Mouse (Mus musculus): ENCODE measurements around the gene Iqcf5.
"Not testable (repeated sequence)": the region's sequence is repeated elsewhere in the genome, so short reads cannot be mapped to it uniquely, and the experiment has no call there.

Gene Iqcf5

GRCm38 (mm10) chr9:106481075-106481474 lies 33.3 kb upstream of the Iqcf5 start:
- DNase-seq (ENCODE audit: low spot score in 2 of 2): peak in 1 of 2 experiments; percentile 0

- no peak for DNase-seq (ENCODE audit: low spot score in 2 of 2)
These were observed 32.7 kb upstream of the Iqcf5 start for GRCm38 (mm10) chr9:106481676-106482075.

DNA sequence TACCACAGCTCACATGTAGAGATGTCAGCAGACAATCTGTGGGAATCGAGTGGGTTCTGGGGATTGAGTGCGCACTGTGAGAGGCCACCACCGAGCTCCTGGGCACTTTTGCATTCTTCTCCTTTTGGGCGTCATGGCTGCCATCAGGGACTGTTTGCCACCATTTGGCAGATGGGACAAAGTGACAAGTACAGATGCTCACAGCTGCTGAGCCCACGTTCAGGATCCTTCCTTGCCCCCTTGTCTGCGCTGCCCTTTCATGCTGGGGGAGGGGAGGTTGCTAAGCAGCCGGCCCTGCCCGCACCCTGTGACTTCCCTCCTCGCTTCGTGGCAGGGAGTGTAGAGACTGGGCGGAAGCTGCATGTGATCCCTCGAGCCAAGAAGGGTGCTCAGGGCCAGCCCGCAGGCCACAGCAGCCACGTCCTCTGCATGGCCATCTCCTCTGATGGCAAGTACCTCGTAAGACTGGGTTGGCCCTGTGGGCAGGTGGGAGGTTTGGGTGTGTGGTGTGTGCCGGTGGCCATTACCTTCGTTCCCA lies 31.7 kb upstream of the Iqcf5 start:
- no peak for DNase-seq (ENCODE audit: low spot score in 2 of 2)

- DNase-seq (ENCODE audit: low spot score in 2 of 2): no peak
These were observed 31.2 kb upstream of the Iqcf5 start for GRCm38 (mm10) chr9:106483136-106483535.

- DNase-seq (ENCODE audit: low spot score in 2 of 2): no peak
These were observed 30.8 kb upstream of the Iqcf5 start for GRCm38 (mm10) chr9:106483606-106484005.

- DNase-seq (ENCODE audit: low spot score in 2 of 2): no peak
These were observed 29.3 kb upstream of the Iqcf5 start for GRCm38 (mm10) chr9:106485076-106485475.

- DNase-seq (ENCODE audit: low spot score in 2 of 2): not testable (repeated sequence)
These were observed 26.8 kb upstream of the Iqcf5 start for GRCm38 (mm10) chr9:106487602-106488001.

DNA sequence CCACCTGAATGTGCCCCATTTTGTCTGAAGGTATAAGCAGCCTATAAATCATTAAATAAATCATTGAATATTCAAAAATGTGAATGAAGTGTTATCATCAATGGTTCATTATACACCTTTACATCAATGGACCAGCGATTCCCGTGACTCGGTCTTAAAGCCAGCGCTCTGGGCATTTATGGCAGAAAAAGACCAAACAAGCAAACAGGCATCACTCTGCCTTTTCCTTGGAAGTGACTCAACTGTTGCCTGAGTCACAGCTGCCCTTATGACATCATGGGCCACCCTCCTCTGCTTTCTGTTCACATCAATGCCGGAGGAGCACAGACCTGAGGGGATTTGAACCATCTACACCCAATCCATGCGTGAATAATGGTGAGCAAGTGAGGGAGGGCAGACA lies 14.7 kb upstream of the Iqcf5 start, which contains the start of gene Iqcf1:
Gene Iqcf1, plus strand, starts transcription at position 301 of the 400 bp plus-strand sequence.
- no peak for DNase-seq (ENCODE audit: low spot score in 2 of 2)

DNA sequence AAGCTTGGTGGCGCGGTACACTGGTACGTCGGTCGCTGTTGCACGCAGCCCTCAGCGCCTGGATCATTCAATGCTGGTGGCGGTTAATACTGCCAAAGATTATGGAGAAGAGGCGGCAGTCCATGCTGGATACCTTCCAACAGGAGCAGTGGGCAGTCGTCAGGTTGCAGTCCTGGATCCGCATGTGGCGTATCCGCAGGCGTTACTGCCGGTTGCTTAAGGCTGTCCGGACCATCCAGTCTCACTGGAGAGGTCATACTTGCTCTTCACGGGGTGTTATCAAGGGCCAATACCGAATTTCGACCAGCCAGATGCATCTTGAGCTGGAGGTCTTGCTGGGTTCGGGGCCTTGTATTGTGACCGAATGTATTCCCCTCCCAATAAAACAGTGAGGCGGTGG lies 12.5 kb upstream of the Iqcf5 start:
- DNase-seq (ENCODE audit: low spot score in 2 of 2): no peak

DNA sequence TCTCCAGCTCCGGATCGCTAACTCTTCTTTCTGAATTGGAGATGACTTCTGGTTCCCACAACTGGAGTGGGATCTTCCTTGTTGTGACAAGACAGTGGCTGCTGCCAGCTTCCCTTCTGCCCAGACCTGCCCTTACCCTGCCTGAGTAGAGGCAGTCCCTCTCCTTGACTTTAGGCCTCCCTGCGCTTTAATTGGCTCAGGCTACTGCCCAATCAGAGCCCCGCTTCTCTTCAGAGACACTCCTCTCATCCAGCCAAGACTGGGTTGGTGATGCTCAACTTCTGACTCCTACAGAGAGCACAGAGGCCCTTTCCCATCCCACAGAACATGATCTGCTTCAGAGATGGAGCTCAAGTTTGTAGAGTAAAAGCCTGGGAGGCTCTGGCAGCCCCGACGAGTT lies 10.1 kb upstream of the Iqcf5 start:
- no peak for DNase-seq (ENCODE audit: low spot score in 2 of 2)

- peak in 1 of 2 experiments; percentile 9 for DNase-seq (ENCODE audit: low spot score in 2 of 2)
These were observed 5.0 kb upstream of the Iqcf5 start for GRCm38 (mm10) chr9:106509356-106509755.

- peak in 1 of 2 experiments; percentile 13 for DNase-seq (ENCODE audit: low spot score in 2 of 2)
These were observed 1.5 kb upstream of the Iqcf5 start for GRCm38 (mm10) chr9:106512729-106513450.

DNA sequence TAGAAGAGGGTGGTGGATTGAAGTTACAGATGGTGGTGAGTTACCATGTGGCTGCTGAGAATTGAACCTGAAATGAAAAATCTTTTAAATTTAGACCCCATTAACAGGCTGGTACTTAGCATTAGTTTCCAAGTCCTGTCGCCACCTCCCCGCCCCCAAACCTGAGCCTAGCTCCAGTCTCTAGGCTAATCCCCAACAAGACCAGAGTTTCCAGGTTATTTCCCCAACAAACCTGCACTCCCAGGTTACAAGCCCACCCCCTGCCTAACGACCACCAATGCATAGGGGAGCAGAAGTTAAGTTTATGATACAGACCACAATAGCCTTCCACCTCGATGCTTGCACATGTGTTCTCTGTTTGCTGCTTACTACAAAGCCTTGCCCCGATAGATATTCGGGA lies 807 bp upstream of the Iqcf5 start:
- DNase-seq (ENCODE audit: low spot score in 2 of 2): no peak

- DNase-seq (ENCODE audit: low spot score in 2 of 2): no peak
These were observed 5.1 kb downstream of the Iqcf5 start for GRCm38 (mm10) chr9:106519433-106519832.

DNA sequence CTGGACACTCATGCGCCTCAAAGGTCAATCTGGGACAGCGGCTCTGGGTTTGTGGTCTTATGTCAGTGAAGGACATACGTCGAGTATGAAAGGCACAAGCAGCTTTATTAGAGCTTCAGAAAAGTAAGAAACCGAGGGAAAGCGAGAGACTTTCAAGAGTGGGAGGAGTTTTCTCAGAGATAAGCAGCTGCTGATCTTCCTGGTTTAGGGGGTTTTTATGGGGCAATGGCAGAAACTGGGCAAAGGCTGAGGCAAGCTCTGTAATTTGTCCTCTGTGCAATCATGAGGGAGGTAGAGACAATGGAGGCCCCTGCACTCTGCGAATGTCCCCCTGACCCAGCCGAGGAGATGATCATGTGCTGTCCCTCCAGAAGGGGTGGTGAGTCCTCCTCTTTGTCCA lies 5.5 kb downstream of the Iqcf5 start:
- DNase-seq (ENCODE audit: low spot score in 2 of 2): no peak

DNA sequence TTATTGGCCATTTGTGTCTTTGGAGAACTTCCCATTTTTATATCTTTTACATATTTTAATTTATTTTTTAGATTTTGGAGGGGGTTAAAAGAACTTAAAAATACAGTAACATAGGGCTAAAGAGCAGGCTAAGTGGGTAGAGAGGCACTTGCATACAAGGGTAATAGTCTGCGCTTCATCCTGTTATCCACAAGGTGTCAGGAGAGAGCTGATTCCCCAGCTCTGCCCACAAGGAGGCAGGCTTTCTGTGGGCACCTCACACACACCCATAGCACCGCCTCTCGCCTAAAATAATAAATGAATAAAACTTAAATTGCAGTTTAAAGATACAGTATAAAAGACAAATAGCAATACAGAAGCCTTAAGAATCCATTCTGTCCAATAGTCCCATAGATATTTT lies 17.5 kb downstream of the Iqcf5 start:
- peak in 1 of 2 experiments; percentile 27 for DNase-seq (ENCODE audit: low spot score in 2 of 2)

DNA sequence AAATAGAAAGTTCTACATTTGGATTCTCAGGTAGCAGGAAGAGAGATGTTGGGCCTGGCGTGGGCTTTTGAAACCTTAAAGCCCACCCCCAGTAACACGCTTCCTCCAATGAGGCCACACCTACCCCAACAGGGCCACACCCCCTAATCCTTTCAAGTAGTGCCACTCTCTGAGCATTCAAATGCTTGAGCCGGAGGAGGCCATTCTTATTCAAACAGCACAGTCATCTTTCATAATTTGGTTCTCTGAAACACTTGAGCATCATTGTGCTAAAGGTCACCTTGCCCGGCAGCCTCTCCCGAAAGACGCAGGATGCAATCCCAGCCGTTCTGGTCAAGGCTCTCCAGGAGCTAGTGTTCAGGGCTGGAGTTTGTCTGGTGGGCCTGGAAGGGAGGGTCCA lies 19.9 kb downstream of the Iqcf5 start:
- no peak for DNase-seq (ENCODE audit: low spot score in 2 of 2)

DNA sequence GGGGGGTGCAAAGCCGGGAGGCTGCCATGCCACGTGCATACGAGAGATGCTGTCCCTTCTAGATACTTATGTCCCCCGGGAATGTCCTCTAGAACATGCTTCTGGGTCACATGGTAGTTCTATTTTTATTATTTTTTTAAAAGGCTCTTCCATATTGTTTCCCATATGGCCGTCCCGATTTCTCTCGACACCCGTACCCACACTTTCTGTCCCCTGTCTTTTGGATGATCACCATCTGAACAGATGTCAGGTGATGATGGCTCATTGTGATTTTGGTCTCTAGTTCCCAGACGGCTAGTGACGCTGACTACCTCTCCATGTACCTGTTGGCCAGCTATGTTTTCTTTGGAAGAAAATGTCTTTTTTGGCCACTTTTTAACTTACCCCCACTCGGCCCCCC lies 20.6 kb downstream of the Iqcf5 start:
- DNase-seq (ENCODE audit: low spot score in 2 of 2): peak in 1 of 2 experiments; percentile 56

- DNase-seq (ENCODE audit: low spot score in 2 of 2): no peak
These were observed 47.2 kb downstream of the Iqcf5 start, which contains the start of gene Iqcf3 for GRCm38 (mm10) chr9:106561531-106561930. TSS of gene Iqcf3 (minus strand) at chr9:106561631.

DNA sequence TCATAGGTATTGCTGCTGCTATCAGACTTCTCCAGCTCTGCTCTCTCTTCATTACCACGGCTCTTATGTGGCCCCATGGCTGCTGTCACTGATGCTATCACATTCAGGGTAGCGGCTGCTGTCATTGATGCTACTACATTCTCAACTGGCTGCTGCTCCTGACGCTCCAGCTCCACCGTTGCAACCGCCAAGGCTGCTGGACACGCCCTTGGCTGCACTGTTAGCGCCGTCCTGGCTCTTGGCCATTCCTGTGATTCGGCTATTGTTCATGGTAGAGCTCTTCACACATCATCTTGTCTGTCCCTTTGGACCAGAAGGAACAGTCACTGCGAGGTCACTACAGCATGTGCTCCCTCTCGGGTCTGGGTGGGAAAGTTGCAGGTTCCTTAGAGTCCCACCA lies 47.9 kb downstream of the Iqcf5 start:
- DNase-seq (ENCODE audit: low spot score in 2 of 2): no peak

GRCm38 (mm10) chr9:106564025-106564424 lies 49.7 kb downstream of the Iqcf5 start:
- no peak for DNase-seq (ENCODE audit: low spot score in 2 of 2)

Data from left cerebral cortex, adult 9 months (tissue).